Mouse (Mus musculus): ENCODE data around the gene Pkm.

DNA sequence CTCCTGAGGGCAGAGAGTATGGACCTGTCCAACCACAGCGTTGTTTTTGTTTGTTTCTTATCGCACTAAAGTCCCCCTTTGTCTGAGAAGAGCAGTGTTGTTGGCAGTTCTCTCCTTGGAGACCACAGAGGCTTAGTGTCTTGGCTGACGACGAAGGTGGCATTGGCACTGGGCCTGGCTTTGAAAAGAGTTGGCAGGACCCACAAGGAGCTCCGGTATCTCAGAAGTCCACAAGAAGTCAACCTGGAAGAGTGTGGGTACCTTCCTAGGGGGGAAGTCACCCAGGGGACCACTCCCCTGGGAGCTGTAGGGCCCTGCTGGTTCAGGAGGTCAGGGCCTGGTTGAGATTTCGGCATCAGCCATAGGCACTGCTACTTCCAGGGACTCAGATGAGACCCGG lies 44.9 kb downstream of the Pkm start:
- TF ChIP-seq CTCF (IDR thresholded peaks at IDR 0.05; ENCODE audit: low read depth) (no peak), EP300 (IDR thresholded peaks at IDR 0.05; ENCODE audit: low read depth) (no peak)
